Mouse (Mus musculus) testis, adult 2 months (tissue): ENCODE results near the gene Herc6. TPM values are rescaled to one million over a fixed set of nuclear protein-coding genes. Genes with fewer than 3 reads are reported as not detected.

Experiments used
- H3K27ac ChIP-seq: fragments of 200-500 bp; 2 replicates; pipeline ENCODE4 v1.5.1; 2012; ENCODE audit warnings: low read depth, low read length; ENCODE audit not compliant: control insufficient read depth, insufficient read depth
- H3K27me3 ChIP-seq: fragments of 200-500 bp; 2 replicates; pipeline ENCODE4 v1.6.1; 2012; ENCODE audit warnings: mild to moderate bottlenecking, low read length, moderate library complexity; ENCODE audit not compliant: control insufficient read depth, insufficient read depth
- H3K36me3 ChIP-seq: fragments of 200-500 bp; 2 replicates; pipeline ENCODE4 v1.6.1; 2012; ENCODE audit warnings: mild to moderate bottlenecking, low read length; ENCODE audit not compliant: control insufficient read depth, insufficient read depth
- H3K4me1 ChIP-seq: fragments of 200-500 bp; 2 replicates; pipeline ENCODE4 v1.6.1; 2012; ENCODE audit warnings: low read length; ENCODE audit not compliant: control insufficient read depth, insufficient read depth
- H3K4me3 ChIP-seq: fragments of 200-500 bp; 2 replicates; pipeline ENCODE4 v1.5.1; 2012; ENCODE audit warnings: low read depth, mild to moderate bottlenecking, low read length, moderate library complexity, mixed read lengths; ENCODE audit not compliant: control insufficient read depth
- CTCF ChIP-seq: fragments of 200-500 bp; IDR thresholded peaks from 2 replicates; pipeline ENCODE4 v1.5.1; 2012; ENCODE audit warnings: low read depth, mild to moderate bottlenecking, inconsistent platforms, low read length, moderate library complexity; ENCODE audit not compliant: control insufficient read depth, insufficient read depth, insufficient replicate concordance
- POLR2A ChIP-seq: fragments of 200-500 bp; IDR thresholded peaks from 2 replicates; pipeline ENCODE4 v1.6.1; 2012; ENCODE audit warnings: low read depth, mild to moderate bottlenecking, inconsistent platforms, low read length, moderate library complexity; ENCODE audit not compliant: control insufficient read depth
- polyA plus RNA-seq: library from polyadenylated mRNA; depleted of rRNA; stranded (reverse); fragments of >200 nt; gene quantifications from 2 replicates; pipeline ENCODE4 v1.2.3, GENCODE M21; 2012

The Herc6 gene
- polyA plus RNA-seq, 1 experiment: 4.2 TPM

DNA sequence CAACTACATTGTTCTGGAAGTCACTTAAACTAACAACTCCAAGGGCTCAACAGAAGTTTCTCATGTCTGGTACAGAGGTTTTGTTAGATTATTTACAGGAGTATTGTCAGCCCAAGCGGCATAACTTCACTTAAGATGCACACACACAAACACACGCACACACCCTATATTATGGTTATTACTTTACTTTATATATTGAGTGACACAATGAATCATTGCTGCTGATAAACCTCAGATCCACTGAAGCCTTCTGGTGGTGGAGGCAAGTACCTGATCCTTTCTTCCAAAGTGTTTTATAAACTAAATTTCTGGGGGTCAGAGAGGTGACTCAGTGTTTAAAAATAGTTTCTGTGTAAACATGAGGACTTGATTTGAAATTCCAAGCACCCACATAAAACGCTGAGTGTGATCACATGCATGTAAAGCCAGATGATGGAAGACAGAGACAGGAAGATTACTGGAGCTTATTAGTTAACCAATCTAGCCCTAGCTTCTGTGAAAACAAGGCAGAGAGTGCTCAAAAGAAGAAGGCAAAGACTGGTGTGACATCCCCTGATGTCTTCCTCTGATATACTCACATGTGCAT lies 29.5 kb upstream of the Herc6 start:
- Histone ChIP-seq H3K27me3 (no peaks in the 10 kb centered on the region), H3K27ac (no peak overlapping the region), H3K4me1 (no peaks in the 10 kb centered on the region), H3K36me3 (no peaks in the 10 kb centered on the region), H3K4me3 (no peak overlapping the region)
- no peak for TF ChIP-seq CTCF

DNA sequence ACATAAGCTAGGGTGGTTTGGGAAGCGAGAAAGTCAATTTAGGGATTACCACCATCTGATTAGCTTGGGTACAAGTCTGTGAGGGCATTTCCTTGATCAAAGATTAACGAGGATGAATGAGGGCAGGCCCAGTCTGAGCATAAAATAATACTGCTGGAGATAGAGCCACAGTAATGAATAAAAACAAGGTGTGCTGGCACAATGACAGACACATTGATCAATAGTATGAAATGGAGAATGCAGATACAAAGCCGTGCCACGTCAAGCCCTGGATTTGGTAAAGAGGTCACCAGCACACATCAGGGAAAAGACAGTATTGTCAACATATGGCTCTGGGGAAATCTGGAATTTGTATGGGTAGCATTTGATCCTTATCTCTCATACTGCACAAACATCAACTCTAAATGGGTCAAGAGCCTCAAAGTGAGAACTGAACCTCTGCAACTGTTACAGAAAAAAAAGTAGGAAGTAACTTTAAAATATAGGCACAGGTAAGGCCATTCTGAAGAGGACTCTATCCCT lies 22.9 kb upstream of the Herc6 start:
- H3K27ac ChIP-seq: no peak overlapping the region
- no peak overlapping the region for H3K4me3 ChIP-seq
- TF ChIP-seq POLR2A: no peak
- no peak for TF ChIP-seq CTCF
- H3K27me3 ChIP-seq: no peaks in the 10 kb centered on the region
- H3K4me1 ChIP-seq: no peaks in the 10 kb centered on the region
- no peaks in the 10 kb centered on the region for H3K36me3 ChIP-seq

DNA sequence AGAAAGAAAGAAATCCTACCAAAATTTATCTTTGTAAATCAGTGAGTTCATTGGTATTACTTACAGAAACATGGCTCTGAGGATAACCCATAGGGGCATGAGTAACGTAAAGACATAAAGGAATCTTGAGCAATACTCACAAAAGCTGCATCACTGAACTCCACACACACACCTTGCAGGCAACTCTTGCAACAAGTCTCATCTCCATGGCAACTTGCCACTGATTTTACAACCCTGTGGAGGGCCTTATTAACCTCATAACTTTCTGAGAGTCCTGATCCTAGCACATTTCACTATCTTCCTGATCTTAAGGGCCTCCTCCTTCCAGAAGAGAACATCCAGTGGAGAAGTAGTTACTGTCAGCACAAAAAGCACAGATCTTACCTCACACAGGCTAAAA lies 17.3 kb upstream of the Herc6 start:
- no peaks in the 10 kb centered on the region for H3K36me3 ChIP-seq
- H3K27me3 ChIP-seq: no peaks in the 10 kb centered on the region
- TF ChIP-seq CTCF: no peak
- no peak overlapping the region for H3K4me3 ChIP-seq
- H3K27ac ChIP-seq: no peak overlapping the region
- H3K4me1 ChIP-seq: no peaks in the 10 kb centered on the region

DNA sequence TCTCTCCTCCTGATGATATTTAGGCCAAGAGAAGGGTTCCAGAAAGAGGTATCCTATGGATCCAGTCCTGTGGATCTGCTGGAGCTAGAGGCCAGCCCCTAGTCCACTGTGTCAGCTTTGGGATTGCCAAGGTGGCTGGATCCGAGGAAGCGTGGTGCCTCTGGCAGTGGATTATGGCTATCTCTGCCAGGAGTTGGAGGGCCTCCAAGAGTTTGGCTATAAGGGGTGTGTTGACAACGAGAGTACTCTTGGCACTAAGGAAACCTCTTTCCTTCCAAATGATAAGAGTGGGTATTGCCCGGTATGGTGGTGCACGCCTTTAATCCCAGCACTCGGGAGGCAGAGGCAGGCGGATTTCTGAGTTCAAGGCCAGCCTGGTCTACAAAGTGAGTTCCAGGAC lies 15.3 kb upstream of the Herc6 start:
- H3K36me3 ChIP-seq: no peaks in the 10 kb centered on the region
- H3K27me3 ChIP-seq: no peaks in the 10 kb centered on the region
- no peak for TF ChIP-seq POLR2A
- TF ChIP-seq CTCF: no peak
- no peak overlapping the region for H3K27ac ChIP-seq
- H3K4me3 ChIP-seq: no peak overlapping the region
- no peaks in the 10 kb centered on the region for H3K4me1 ChIP-seq

DNA sequence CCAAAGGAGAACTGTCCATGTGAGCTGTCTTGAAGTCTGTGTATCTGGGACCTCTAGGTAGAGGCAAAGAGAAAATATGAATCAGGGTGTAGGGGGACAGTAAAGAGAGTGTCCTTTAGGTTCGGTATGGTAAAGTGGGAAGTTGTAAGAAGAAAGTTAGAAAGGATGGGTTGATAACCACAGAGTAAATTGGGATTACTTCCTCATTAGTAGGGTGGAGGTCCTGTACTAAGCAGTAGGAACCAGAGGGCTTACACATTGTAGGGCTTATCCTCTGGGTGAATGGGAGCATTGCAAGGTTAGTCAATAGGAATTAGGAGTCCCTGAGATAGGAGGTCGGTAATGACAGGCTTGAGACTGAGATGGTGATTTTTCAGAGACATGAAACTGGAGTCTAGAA lies 13.2 kb upstream of the Herc6 start:
- H3K4me1 ChIP-seq: no peaks in the 10 kb centered on the region
- no peak for TF ChIP-seq POLR2A
- TF ChIP-seq CTCF: no peak
- H3K27ac ChIP-seq: no peak overlapping the region
- H3K36me3 ChIP-seq: no peaks in the 10 kb centered on the region
- H3K4me3 ChIP-seq: no peak overlapping the region
- no peaks in the 10 kb centered on the region for H3K27me3 ChIP-seq

DNA sequence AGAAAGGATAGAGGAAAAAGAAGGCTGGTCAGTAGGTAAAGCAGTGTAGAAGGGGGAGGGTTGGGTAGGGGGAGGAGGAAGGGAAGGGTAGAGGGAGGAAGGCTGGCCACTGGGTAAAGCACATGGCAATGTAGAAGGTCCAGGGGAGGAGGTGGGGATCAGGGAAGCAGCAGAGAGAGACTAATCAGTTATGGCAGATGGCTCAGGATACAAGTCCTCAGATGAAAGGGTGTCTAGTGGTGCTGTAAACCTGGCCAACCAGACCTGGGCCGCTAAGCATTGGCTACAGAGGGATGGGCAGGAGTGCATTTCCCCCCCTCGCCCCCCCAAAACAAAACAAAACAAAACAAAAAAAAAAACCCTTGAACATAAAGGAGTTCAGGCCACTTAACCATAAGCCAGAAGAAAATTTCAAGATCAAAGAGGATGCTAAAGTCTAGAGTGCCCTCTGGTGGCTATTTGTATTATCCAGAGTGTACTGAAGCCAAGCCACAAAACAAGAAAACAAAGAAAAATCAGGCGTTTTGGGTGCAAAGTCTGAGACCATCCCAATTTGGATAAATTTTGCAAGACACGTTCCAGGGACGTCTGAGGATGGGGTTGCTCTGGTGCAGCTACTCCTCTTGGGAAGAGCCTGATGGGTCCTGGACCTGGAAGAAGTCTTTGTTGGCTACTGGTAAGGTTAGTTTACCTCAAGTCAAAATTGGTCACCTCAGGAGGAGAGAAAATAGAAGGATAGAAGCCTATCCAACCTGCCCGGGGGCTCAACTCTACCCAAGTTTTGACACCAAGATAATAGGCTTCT lies 10.4 kb upstream of the Herc6 start:
- Histone ChIP-seq H3K4me1 (no peaks in the 10 kb centered on the region), H3K36me3 (no peaks in the 10 kb centered on the region)

DNA sequence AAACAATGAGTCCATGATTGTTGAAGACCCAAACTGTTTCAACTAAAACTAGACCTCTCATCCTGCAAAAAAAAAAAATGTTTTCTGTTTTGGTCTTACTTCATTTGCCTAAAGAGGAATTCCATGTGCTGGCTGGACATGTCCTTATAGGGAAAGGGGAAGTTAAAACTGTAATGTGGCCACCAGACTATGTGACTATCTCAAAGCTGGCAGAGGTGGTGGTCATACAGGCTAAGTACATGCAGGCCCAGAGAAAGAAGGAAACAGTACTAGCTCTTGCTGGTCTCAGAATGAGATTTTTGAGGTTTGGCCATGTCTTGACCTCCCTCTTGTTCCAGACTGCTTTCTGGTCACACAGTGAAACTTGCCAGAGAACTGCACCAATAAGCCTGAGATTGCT lies 9.2 kb upstream of the Herc6 start:
- TF ChIP-seq POLR2A (no peak), CTCF (no peak)
- H3K27ac ChIP-seq: no peak overlapping the region
- H3K27me3 ChIP-seq: no peaks in the 10 kb centered on the region
- H3K36me3 ChIP-seq: no peaks in the 10 kb centered on the region
- H3K4me1 ChIP-seq: no peaks in the 10 kb centered on the region
- no peak overlapping the region for H3K4me3 ChIP-seq

More for the DNA sequence above, 10.4 kb upstream of the Herc6 start:
- Histone ChIP-seq H3K4me3 (no peak overlapping the region), H3K27me3 (no peaks in the 10 kb centered on the region), H3K27ac (no peak overlapping the region)
- TF ChIP-seq CTCF: no peak
- no peak for TF ChIP-seq POLR2A
